Mouse (Mus musculus): ENCODE results near the gene Crb1.

Gene Crb1

DNA sequence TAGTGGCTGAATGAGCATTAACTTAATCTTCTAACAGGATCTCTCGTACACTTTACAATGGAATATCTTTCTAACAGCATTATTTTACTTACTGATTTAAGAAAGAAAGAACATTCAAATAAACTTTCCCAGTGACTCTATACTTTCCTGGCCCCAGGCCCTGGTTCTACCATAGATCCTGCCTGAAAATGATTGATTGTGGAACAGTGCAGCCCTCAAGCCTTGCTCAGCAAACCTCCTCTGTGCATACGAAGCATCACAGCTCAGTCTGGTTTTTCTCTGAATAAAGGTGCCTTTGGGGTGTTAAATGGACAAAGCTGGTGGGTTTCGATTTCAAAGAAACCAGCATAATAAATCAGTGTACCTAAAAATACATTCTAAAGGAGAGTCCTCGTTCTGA is 153.1 kb downstream of the Crb1 start:
- in situ Hi-C loops (cut with MboI): no loop called here

DNA sequence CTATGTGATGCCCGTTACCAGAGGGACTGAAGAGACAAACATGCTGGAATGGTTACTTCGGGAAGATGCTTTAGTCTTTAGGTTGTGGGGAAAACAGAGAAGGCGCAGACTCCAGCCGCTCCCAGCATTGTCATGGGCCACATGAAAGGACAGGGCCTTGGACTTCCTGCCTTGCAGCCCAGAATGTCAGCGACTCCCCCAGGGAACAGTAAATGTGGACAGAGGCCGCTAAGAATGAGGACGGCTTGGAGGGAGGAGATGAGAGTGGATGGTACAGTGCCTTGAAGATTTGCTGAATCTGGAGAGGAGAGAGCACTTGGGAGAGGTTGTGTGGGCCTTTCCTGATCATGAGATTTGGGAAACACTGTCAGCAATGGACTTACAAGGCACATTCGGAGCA is 161.6 kb downstream of the Crb1 start:
- in situ Hi-C loops (cut with MboI): no loop called here

DNA sequence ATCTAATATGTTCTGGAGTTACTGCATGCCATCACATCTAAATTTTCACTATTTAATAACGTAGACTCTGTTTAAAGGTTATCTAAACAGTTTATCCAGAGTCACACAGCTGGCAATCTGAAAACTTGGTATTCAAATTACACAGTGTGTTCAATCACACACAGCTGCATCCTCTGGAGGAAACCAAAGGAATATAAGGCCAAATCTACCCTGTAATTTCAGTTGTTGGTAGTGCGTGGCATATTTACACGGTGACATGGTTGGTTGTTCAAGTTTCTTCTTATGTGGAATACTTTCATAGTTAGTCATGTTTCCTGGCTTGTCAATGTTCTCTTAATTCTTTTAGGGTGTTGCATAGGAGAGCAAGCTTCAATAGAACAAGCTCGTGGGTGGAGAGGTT is 166.4 kb downstream of the Crb1 start:
- in situ Hi-C loops (cut with MboI): no loop called here

DNA sequence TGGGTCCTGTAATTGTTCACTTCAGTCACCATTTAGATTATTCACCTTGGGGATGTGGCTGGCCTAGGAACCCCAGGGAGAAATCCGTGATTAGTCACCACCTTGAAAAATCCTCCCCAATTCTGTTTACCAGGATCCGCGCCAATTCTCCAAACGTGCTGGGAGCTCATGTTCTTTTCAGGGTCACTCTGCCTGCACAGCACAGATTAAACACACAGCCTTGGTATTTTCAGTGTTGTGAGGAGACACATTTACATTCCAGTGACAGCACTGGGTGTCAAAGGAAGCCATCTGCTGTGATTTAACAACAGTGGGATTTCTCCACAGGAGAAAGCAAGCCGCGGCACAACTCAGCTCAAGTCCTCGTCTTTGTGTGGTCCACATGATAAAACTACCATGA is 167.1 kb downstream of the Crb1 start:
- in situ Hi-C loops (cut with MboI): no loop called here

DNA sequence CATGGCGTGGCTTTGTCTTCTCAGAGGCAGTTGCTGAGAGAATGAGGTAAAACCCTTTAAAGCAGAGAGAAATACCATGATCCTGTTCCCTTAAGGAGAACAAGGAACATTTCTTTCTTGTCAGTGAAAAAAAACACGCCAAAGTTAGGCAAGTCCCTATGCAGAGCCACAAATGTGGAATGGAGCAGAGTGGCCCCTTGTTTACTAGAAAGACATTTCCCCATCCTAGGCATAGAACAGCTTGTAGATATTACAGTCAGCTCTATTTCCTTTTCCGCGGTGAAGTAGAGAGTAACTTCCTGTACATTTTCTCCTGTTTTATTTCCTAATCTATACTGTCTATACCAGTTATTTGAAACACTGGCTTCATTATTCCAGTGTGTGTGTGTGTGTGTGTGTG is 170.6 kb downstream of the Crb1 start:
- in situ Hi-C loops (cut with MboI): no loop called here

DNA sequence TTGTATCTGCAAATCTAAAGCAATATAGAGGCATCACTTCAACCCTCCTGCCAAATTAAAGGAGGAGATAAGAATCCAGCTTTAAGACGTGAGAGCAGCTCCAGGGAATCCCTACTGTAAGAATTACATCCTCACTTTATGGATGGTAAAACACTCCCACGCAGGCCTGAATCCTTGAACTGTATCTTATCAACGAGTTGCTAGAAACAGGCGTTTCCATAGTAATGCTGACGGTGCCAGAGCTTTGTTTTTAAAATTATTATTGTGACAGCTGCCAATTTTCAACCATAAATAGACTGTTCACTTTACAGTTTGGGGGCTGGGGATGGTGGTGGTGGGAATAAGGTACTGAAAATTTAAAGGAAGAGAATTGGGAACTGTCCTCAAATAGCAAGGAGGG is 173.9 kb downstream of the Crb1 start:
- in situ Hi-C loops (cut with MboI): no loop called here

DNA sequence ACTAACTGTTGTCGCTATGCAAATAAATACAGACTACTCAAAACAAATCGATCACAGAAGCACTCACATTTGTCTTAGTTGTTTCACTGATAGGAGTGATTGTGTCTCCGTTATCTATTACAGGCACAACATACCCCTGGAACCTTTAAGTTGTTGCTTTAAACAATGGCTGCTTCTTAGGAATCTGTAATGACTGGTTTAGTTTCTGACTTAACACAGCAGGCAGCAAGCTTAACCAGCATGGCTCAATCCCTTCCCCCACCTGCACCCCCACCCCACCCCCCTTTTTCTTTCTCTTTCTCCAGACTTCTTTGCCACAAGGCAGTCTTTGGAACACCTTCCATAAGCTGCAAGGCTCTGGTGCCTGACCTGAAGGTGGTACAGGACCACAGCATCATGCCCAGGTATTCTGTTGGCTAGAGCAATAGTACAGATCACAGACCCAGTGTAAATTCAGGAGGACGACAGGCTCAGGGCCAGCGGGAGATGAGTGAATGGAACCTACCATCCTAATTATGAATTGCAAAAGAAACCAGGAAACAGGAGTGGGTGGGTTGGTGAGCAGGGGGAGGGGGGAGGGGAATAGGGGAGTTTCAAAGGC is 182.4 kb downstream of the Crb1 start:
- in situ Hi-C loops (cut with MboI): no loop called here

DNA sequence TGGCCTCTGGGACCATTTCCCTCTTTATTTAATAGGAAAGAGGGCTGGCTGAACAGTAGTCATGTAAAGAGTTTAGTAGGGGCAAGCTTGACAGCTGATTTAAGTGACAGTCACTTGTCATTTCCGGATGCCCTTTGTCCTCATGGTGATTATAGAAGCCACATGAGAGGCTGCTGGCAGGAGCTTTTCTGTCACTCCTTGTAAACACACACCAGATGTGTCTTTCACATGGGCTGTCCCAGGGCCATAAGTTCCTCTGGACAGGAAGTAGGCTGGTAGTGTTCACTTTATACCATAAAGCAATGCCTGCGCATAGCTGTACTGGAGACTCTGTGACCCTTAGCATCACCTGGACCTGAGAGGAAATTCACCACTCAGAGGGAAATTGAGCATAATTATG is 182.9 kb downstream of the Crb1 start:
- in situ Hi-C loops (cut with MboI): no loop called here

DNA sequence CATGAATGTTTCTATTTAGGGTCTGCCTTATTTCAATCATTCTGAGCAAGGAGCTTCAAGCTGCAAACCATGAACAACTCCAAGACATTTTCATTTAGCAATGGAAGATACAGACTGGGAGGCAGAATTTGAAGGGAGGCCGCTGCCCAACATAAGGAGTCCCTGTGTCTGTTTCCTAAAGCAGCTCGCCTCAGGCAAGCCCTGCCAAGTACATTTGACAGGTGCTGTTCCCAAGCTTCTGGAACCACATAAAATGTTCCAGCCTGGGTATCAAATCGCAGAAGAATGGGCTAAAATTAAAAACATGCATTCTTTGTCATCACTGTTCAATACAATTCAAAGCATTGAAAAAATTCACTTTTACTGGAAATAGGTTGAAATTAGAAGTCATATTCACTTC is 184.3 kb downstream of the Crb1 start:
- in situ Hi-C loops (cut with MboI): no loop called here

DNA sequence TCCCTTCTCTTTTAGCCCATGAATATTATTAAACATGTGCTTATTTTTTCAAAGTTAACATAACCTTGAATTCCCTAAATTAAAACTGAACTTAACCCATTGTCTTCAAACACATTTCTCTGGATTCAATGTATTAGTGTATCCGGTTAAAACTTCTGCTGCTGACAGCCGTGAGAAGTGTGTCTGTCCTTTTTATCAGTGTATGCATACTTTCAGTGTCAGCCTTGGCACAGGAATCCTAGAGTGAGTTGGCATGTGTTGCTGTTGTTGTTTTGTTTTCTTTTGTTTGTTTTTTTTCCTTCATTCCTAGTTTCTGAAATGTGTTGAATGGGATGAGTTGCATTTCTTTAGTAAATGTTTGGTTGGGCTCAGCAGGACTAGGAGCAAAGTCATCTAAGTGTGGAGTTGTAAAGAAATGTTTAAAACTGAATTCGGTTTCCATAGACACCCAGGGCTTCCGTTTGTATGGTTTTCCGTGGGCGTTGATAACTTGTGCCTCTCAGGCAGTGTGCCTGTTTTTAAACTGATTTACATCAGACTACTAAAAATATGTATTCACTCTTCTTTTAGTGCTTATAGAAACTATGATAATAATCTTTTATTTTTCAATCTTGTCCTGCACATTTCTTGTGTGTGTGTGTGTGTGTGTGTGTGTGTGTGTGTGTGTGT is 196.3 kb downstream of the Crb1 start:
- in situ Hi-C loops (cut with MboI): no loop called here

DNA sequence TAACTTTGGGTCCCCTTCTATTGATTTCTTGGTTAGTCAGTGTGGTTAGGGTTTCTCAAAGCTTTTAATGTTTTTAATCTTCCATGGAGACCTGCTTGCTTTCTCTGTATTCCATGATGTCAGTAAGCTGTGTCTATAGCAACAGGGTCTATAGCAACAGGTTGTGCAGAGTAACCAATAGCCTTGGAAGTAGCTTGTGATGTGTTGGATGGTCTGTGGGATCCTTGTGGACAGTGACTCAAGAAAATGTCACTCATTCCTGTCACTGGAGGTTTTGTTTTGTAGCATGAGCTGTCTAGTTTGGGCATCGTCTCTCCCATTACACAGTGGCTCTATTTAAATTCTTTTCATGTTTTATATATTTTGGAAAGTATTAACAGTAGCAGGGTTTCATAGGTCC is 197.2 kb downstream of the Crb1 start:
- in situ Hi-C loops (cut with MboI): no loop called here

DNA sequence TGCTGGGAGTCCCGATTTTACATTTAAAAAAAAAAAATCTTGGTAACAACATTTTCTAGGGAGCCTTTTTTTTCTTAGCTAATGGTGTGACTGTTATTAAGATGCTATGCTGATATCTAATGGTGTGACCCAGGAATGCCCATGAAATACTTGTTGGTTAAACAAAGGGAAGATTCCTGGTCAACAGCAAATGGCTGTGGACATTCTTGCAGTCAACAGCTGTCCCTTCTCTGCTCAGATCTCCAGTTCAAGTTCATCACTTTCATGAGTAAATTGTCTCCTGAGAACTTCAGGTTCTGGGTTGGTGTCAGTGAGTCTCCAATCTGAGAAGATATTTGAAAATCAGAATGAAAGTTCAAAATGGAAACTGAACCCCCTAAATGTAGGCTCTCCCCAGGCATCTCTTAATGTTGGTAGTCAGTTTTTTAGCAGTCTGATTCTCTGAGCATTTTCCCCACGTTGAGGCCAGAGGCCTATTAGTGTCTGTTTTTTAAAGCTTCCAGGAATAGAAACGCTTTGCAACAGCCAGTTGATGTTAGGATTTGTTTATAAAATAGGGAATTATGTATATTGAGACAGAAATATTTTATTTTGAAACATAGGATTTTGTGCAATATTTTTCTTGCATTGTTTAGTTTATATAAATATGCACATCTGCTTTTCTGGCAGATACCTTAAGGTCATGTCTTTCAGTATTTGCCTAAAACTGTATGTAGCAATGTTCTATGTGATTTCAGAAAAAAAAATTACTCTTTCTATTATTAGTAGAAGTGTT is 202.7 kb downstream of the Crb1 start:
- in situ Hi-C loops (cut with MboI): no loop called here

DNA sequence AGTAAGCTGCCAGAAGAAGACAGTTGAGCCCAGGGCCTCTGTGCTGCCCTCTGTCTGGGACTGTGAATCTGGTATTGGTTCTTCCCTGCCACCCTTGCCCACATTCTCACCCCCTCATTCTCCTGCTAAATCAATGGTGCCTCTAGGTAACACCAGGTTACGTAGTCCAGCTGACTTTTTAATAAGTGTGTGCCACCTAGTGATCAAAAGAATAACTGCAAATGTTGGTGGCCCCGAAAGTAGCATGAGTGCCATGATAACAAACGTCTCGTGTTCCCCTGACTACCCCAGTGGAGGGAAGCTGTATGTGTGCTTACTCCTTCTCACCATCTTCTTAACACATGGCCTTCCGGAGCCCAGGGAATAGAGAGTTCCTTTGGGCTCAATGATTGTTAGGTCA is 214.1 kb downstream of the Crb1 start:
- in situ Hi-C loops (cut with MboI): no loop called here

DNA sequence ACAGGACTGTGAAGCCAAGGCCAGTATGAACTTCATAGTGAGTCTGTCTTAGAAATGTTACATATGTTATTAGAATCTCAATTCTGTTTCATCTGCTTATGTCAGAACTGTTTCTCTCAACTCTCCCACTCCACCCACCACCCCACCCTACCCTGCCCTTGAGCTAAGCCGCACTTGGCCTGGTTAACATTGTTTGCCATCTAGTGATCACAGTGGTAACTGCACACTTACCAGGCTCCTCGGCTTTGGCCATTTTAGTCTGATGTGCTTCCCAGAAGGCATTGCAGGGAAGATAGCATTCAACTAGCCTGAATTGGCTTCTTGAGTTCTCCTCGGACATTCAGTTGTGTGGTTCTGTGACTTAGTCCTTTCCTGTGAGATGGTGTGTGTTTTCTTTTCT is 215.3 kb downstream of the Crb1 start:
- in situ Hi-C loops (cut with MboI): no loop called here

DNA sequence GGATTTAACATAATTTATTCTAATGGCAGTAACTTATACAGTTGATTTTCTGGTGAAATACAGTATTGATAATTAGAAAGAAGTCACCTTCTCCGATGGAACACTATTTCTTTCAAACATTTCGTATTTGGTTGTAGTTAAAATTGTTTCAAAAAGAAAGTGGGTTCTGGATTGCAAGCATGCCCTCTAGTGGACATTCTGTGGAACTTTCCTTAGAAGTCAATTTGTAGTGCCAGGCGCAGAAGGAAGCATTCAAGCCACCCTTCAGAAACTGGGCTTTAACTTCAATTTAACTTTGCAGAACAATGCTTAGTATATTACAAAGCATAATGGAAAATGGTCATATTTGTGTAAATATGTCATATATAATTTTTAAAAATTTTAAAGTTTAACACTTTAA is 220.5 kb downstream of the Crb1 start:
- in situ Hi-C loops (cut with MboI): loop anchor here (10.0 kb wide), 1 partner anchor 322 kb away; no protein-coding TSS in a partner anchor

DNA sequence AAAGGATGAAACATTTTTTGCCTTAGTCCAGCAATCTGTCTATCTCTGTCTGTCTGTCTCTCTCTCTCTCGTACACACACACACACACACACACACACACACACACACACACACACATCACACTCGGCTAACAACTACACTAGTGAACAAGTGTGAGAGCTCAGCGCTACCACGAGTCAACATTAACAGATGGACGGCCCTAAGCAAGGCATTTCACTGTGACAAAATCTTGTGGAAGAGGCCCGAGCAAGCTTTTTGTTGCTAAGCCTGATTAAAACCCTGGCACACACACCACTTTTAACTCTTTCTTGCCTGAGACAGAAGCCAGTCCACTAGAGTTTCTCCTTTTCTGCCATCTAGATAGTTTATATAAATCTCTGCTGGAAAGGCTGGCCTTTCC is 223.4 kb downstream of the Crb1 start:
- in situ Hi-C loops (cut with MboI): loop anchor here (10.0 kb wide), 1 partner anchor 319 kb away; no protein-coding TSS in a partner anchor

DNA sequence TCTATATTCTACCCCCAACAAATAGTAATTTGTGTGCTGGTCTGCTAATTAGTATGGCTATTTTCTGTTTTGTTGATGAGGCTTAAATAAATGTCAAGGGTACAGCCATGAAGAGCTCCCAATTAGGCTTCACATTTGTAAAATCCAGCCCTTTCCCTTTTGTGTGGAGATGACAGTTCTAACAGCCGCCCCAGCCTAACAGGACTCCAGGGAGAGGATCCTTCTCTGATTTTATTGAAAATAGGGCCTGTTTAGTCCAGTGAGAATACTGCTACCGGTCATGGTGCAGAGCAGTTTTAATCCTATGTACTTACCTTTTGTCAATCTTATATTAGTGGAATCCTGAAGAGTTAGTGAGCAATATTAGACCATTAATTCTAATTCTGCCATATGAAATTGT is 223.9 kb downstream of the Crb1 start:
- in situ Hi-C loops (cut with MboI): loop anchor here (10.0 kb wide), 1 partner anchor 318 kb away; no protein-coding TSS in a partner anchor

All from mature B cell (primary cell).